Mouse (Mus musculus) small intestine, adult 2 months (tissue): ENCODE data around the gene Fbxw2.

Source experiments
- CTCF ChIP-seq: fragments of 200-500 bp; IDR thresholded peaks from 2 replicates; pipeline ENCODE4 v1.5.1; 2012; ENCODE audit warnings: low read depth, mild to moderate bottlenecking, control low read depth, inconsistent platforms, low read length, moderate library complexity, mixed read lengths; ENCODE audit not compliant: insufficient replicate concordance, insufficient read length; ENCODE audit errors: extremely low read depth
- POLR2A ChIP-seq: fragments of 200-500 bp; IDR thresholded peaks from 2 replicates; pipeline ENCODE4 v1.6.1; 2012; ENCODE audit warnings: low read depth, mild to moderate bottlenecking, control low read depth, inconsistent platforms, low read length, moderate library complexity

GRCm38 (mm10) chr2:34870520-34871474 is 44.7 kb upstream of the Fbxw2 start:
- no peak for TF ChIP-seq CTCF
- TF ChIP-seq POLR2A = peak; percentile 95
